Mouse (Mus musculus): ENCODE results near the gene Iars.

DNA sequence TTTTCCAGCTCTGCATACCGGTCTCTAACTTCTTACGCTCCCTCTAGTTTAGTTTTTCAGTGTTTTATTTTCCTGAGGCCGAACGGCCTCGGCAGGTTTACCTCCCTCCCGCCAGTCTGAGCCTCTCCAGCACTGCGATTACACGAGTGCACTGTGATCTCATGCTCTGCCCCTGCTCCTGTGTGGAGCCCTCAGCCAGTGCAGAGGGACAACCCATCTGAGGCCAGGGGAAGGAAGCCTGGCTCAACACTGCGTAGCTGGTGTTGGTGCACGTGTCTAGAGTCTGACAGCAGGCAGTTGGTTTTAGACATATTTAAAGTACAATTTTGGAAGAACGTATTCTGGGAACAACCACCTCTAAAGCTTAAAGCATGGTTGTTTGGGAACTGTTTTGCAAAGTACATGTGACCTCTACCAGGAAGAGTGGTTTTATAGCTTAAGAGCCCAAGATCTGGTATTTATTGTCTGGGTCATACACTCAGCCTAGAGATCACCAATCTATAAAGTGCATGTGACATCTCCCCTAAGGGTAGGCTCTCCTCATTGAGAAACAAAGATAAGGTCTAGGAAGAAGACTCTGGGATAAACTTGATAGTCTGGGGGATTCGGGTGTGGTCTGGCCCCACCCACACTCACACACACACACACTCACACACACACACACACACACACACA, 30.3 kb downstream of the Iars start:
- TF ChIP-seq CTCF (IDR thresholded peaks at IDR 0.05; ENCODE audit: control insufficient read depth, insufficient read depth, insufficient read length) = no peak
- no peak for TF ChIP-seq MAX (IDR thresholded peaks at IDR 0.05)
- TF ChIP-seq MYOD1 (IDR thresholded peaks at IDR 0.05; ENCODE audit: control insufficient read depth, insufficient read length, low read depth) = no peak
- TF ChIP-seq USF1 (IDR thresholded peaks at IDR 0.05; ENCODE audit: low read depth) = no peak
